Mouse (Mus musculus) liver, embryonic 13.5 days (tissue): ENCODE measurements around the gene Fndc3c1. TPM values are rescaled to one million over a fixed set of nuclear protein-coding genes. Genes with fewer than 3 reads are reported as not detected.
"Not testable (repeated sequence)": the region's sequence is repeated elsewhere in the genome, so short reads cannot be mapped to it uniquely, and the experiment has no call there.

Experiments used
- ATAC-seq: fragments of 200-750 bp; cut with Nextera tagmentation; 2 replicates; pipeline ENCODE4 v1.8.0; 2017; ENCODE audit warnings: low read depth, mild to moderate bottlenecking, moderate number of reproducible peaks, moderate library complexity
- DNase-seq: peaks from one replicate; pipeline ENCODE4 v3.0.0; 2022
- H3K27ac ChIP-seq: fragments of 300-500 bp; sonication (generic); 2 replicates; pipeline ENCODE4 v1.5.1; 2015; ENCODE audit warnings: moderate library complexity, mild to moderate bottlenecking, inconsistent platforms
- H3K27me3 ChIP-seq: fragments of 300-500 bp; sonication (generic); 2 replicates; pipeline ENCODE4 v1.6.1; 2015; ENCODE audit warnings: mild to moderate bottlenecking, inconsistent platforms
- H3K36me3 ChIP-seq: fragments of 300-500 bp; sonication (generic); 2 replicates; pipeline ENCODE4 v1.6.1; 2015; ENCODE audit warnings: mild to moderate bottlenecking, inconsistent platforms
- H3K4me1 ChIP-seq: fragments of 300-500 bp; sonication (generic); replicated peaks from 2 replicates; pipeline ENCODE4 v1.6.1; 2015; ENCODE audit warnings: inconsistent platforms
- H3K4me2 ChIP-seq: fragments of 300-500 bp; sonication (generic); 2 replicates; pipeline ENCODE4 v1.6.1; 2015; ENCODE audit warnings: inconsistent platforms, mild to moderate bottlenecking, moderate library complexity
- H3K4me3 ChIP-seq: fragments of 300-500 bp; sonication (generic); replicated peaks from 2 replicates; pipeline ENCODE4 v1.5.1; 2015; ENCODE audit warnings: mild to moderate bottlenecking, inconsistent platforms
- H3K9ac ChIP-seq: fragments of 300-500 bp; sonication (generic); 2 replicates; pipeline ENCODE4 v1.6.1; 2015; ENCODE audit warnings: mild to moderate bottlenecking, inconsistent platforms
- H3K9me3 ChIP-seq: fragments of 300-500 bp; sonication (generic); replicated peaks from 2 replicates; pipeline ENCODE4 v1.6.1; 2016; ENCODE audit warnings: inconsistent platforms
- whole genome bisulfite sequencing: fragments of 180-500 bp; shearing (Covaris S2); methylation state at CpG from one replicate; pipeline ENCODE4 v1.1.7; 2015; ENCODE audit not compliant: insufficient replicate concordance; 5-methylcytosine and 5-hydroxymethylcytosine counted together
- microRNA-seq: library from miRNA; unstranded; fragments of <30 nt; microRNA quantifications from one replicate; pipeline ENCODE4, GENCODE M21; 2016
- polyA plus RNA-seq: library from polyadenylated mRNA; unstranded; fragments of >200 nt; fragmentation: Nextera tagmentation; extraction: Ambion mirVana; gene quantifications from 2 replicates; pipeline ENCODE4 v1.2.1, GENCODE M21; 2015

Fndc3c1 gene
- 0.37 and 0.68 TPM in 2 replicates for polyA plus RNA-seq

DNA sequence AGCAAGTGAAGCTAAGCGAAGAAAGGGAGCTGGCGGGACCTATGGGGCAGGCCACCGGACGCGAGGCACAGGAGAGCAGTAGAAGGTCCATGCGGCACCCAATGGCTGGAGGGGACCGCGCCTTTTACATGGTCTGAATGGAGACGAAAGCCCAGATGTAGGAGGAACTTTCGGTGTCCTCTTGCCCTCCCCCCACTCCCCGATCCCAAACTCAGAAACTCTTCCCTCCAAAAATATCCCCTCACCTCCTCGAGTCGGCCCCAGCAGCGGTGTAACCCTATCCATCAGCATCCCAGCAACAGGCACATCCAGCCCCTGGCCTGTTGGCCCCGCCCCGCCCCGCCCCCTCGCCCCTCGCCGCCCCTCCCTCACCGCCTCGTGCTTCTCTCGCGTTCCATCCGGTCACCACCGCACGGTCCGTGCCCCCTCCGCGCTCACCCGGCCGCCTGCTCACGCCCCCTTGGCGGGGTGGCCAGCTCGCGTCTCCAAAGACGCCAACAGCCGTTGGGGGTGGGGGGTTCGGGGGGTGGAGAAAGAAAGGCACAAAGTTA, at the start of gene Fndc3c1:
Fndc3c1 (minus strand) TSS at position 301 of the 551 bp plus-strand sequence.
- H3K4me3 ChIP-seq: peak within 1 kb of the TSS; percentile 32
- DNase-seq: no peak
- no peak within 1 kb of the TSS for H3K9ac ChIP-seq

DNA sequence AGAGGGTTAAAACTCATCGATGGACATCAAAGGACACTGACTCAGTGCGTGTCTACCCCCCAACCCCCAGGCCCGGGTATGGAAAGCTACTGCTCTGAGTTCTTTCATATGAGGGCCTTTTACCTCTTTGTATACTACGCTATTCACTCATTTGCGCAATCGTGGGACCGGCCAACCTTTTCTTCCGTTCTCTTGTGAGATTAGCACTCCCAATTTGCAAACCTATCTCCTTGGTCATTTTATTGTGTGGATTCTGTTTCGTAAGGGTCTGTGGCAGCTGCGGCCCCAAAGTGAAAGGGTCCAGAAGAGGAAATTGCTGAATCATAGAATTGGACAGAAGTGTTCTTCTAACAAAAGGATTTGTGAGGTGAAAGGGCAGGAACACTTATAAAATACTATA, 1.2 kb upstream of the Fndc3c1 start:
- Histone ChIP-seq H3K36me3 (no peaks in the 10 kb centered on the region), H3K27me3 (peaks cover 36% of the 10 kb centered on the region), H3K4me1 (no peaks in the 10 kb centered on the region), H3K9me3 (no peaks in the 10 kb centered on the region), H3K27ac (no peak overlapping the region), H3K4me2 (no peak overlapping the region), H3K4me3 (no peak overlapping the region), H3K9ac (no peak overlapping the region)
- ATAC-seq (no peak), DNase-seq (no peak)
- WGBS: 22% methylated on average over 10 of the region's 10 CpGs

More for the DNA sequence above, at the start of gene Fndc3c1:
- Histone ChIP-seq H3K9me3 (no peaks in the 10 kb centered on the region), H3K4me2 (peak within 1 kb of the TSS; percentile 47), H3K36me3 (no peaks in the 10 kb centered on the region), H3K27me3 (peaks cover 36% of the 10 kb centered on the region), H3K27ac (no peak within 1 kb of the TSS), H3K4me1 (no peaks in the 10 kb centered on the region)
- 14% methylated on average over 25 of the region's 39 CpGs for WGBS
- no peak for ATAC-seq

DNA sequence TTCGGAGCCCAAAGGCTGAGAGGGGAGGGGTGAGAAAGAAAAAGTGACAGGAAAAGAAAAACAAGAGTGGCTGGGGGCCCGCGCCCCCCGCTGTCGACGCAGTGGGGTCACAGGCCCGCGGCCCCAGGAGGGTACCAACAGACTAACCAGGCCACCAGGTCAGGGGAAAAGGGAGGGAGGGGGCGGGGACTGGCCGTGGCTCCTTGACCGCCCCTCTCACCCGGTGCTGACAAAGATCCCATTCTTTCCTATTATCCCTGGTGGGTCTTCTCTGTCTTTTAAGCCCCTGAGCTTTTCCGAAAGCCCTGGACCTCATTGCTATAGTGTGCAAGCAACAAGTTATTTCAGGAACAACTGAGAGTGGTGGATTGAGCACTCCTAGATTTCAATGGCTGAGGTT, 470 bp upstream of the Fndc3c1 start:
- ATAC-seq: no peak
- H3K9me3 ChIP-seq: no peaks in the 10 kb centered on the region

GRCm38 (mm10) chrX:106479891-106480290, 5.3 kb downstream of the Fndc3c1 start:
- not testable (repeated sequence) for H3K4me2 ChIP-seq, ATAC-seq, DNase-seq, H3K4me3 ChIP-seq, H3K9me3 ChIP-seq, H3K27ac ChIP-seq, H3K9ac ChIP-seq, H3K36me3 ChIP-seq, H3K4me1 ChIP-seq
- peaks cover 13% of the 10 kb centered on the region for H3K27me3 ChIP-seq
- 27% methylated on average over 2 of the region's 2 CpGs for WGBS

More for the DNA sequence above, 470 bp upstream of the Fndc3c1 start:
- Histone ChIP-seq H3K4me3 (peak overlapping the region; percentile 32), H3K27me3 (peaks cover 36% of the 10 kb centered on the region), H3K36me3 (no peaks in the 10 kb centered on the region), H3K27ac (no peak overlapping the region), H3K4me2 (peak overlapping the region; percentile 47), H3K9ac (no peak overlapping the region), H3K4me1 (no peaks in the 10 kb centered on the region)
- WGBS: 16% methylated on average over 13 of the region's 13 CpGs
- DNase-seq: no peak

GRCm38 (mm10) chrX:106385304-106385703, 99.9 kb downstream of the Fndc3c1 start:
- H3K4me1 ChIP-seq: no peaks in the 10 kb centered on the region
- H3K27ac ChIP-seq: no peak overlapping the region
- H3K36me3 ChIP-seq: no peaks in the 10 kb centered on the region
- DNase-seq (no peak), ATAC-seq (no peak)
- H3K9me3 ChIP-seq: no peaks in the 10 kb centered on the region
- H3K4me3 ChIP-seq: no peak overlapping the region
- H3K27me3 ChIP-seq: no peaks in the 10 kb centered on the region
- no peak overlapping the region for H3K9ac ChIP-seq
- no peak overlapping the region for H3K4me2 ChIP-seq

GRCm38 (mm10) chrX:106380608-106381007, 104.6 kb downstream of the Fndc3c1 start:
- Histone ChIP-seq H3K9me3 (no peaks in the 10 kb centered on the region), H3K27me3 (no peaks in the 10 kb centered on the region), H3K4me3 (no peak overlapping the region), H3K27ac (no peak overlapping the region), H3K4me1 (no peaks in the 10 kb centered on the region), H3K4me2 (no peak overlapping the region), H3K36me3 (no peaks in the 10 kb centered on the region), H3K9ac (no peak overlapping the region)
- no peak for ATAC-seq
- DNase-seq: no peak

Small RNA genes lying within 50 kb of the gene (microRNA-seq; reads per million reads assigned to microRNA genes)
- not detected for gene Gm27428

Other genes starting within 250 kb of the Fndc3c1 start
- not detected in 2 replicates for gene Fnd3c2, start 230.0 kb downstream of the Fndc3c1 start, polyA plus RNA-seq
- gene Gm5127, start 97.8 kb upstream of the Fndc3c1 start, polyA plus RNA-seq: not detected in 2 replicates
- 1.4 and 1.5 TPM in 2 replicates for gene Cysltr1, start 118.3 kb upstream of the Fndc3c1 start, polyA plus RNA-seq